Mouse (Mus musculus) spleen, postnatal 14 days (tissue): ENCODE results near the gene Tmem205.

Source experiments
- DNase-seq, 2 experiments: peaks; one replicate each; pipeline ENCODE4 v3.0.0; 2021 to 2022; ENCODE audit warnings: low spot score in 2 of 2

The Tmem205 gene

GRCm38 (mm10) chr9:21916851-21917492 is 10.4 kb downstream of the Tmem205 start:
- DNase-seq = no peak

DNA sequence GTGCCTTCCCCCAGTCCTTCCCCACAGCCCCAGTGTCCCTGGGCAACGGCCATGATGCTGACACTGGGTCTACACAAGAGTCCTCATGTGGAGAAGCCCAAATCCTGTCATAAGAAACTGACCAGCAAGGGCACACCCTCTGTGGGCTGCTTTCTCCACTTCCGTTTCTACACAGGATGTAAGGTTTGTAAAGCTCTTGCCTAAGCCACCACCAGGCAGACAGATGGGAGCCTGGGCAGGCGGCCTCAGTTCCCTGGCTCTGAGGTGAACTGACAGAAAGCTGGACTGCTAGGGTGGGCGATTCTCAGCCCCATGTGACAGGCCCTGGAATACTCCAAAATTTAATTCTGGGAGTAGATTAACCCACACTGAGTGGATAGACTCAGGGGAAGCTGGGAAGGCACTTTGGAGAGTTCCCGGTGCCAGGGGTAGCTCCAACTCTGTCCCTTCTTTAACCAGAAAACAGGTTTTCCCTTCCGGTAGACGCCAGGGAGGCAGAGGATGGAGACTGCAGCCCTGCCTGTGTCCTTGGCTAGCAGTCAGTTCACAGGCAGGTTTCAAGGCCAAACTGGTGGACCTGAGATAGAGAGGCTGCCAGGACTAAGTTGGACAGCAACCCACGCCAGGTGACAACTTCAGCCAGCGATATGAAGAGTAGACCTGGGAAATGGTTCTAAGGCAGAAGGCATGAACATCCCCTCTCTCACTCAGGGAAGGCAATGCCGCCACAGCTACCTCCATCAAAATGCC is 17.7 kb downstream of the Tmem205 start:
- DNase-seq = no peak

- DNase-seq = no peak
Observed at GRCm38 (mm10) chr9:21908216-21908615, 19.1 kb downstream of the Tmem205 start.

- no peak for DNase-seq
Observed at GRCm38 (mm10) chr9:21904031-21904430, 23.3 kb downstream of the Tmem205 start.

DNA sequence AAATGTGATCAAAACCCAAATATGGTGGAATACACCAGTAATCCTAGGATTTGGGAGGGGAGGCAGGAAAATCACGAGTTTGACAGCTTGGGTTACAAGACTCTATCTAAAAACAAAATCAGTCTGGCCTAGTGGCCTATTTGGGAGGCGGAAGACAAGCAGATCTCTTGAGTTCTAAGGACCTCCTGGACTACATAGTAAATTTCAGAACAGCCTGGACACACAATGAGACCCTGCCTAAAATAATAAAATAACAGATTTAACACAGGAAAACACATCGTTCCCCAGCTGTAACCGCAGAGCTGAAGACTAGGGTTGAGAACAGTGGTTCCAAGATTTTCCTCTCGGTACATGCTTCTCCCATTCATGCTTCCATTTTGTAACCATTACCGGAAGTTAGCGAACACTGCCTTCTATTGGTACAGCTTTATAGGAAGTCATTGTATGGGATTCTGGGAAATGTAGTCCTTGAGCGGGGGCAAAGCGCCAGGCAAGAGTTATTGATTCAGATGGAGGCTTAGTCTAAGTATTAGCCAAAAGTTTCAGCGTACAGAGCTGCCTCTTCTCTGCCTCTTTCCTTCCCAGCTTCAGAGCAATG is 26.0 kb downstream of the Tmem205 start:
- DNase-seq = no peak

GRCm38 (mm10) chr9:21889229-21889628 is 38.1 kb downstream of the Tmem205 start:
- no peak for DNase-seq

DNA sequence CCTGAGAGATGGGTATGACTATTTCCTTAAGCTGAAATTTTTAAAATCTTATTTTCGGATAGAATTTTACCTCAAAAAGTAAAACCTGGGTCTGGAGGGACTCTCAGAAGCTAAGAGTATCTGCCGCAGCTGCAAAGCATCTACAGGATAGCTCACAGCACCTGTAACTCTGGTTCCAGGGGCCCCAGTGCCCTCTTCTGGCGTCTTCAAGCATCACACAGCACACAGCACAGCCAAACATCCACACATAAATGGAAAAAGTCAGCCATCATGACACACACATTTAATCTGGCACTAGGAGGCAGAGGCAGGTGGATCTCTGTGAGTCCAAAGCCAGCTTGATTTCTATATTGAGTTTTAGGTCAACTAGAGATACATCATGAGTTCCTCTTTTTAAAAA is 50.8 kb downstream of the Tmem205 start:
- DNase-seq = no peak

DNA sequence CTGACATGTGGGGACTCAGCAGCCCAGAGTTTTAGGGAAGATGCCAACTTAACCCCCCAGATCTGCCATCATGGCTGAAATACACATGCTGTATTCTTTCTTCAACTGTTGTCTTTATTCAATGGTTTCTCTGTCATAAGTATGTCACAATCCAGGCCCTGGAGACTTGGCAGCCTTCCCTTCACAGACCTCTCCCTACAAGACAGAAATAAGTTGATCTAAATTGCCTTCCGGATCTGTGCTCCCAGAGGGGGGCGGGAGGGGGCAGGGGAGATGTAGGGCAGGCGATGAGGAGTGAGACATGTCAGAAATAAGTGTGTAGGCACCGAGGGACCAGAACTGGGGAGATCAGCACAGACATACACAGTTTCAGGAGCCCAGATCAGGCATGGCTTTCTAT is 55.2 kb downstream of the Tmem205 start:
- DNase-seq = no peak
